Mouse (Mus musculus) intestine, postnatal 0 days (tissue): ENCODE data around the gene Polr3gl. TPM values are rescaled to one million over a fixed set of nuclear protein-coding genes. Genes with fewer than 3 reads are reported as not detected.
A peak's percentile ranks its signal among the peaks of the same experiment; 100 is the strongest.

ENCODE experiments used
- ATAC-seq: fragments of 200-750 bp; cut with Nextera tagmentation; 2 replicates; pipeline ENCODE4 v1.8.0; 2017; ENCODE audit warnings: mild to moderate bottlenecking, moderate TSS enrichment, moderate library complexity
- H3K27ac ChIP-seq: fragments of 300-500 bp; sonication (generic); 2 replicates; pipeline ENCODE4 v1.5.1; 2014; ENCODE audit warnings: mild to moderate bottlenecking, low read depth, low read length, moderate library complexity
- H3K27me3 ChIP-seq: fragments of 300-500 bp; sonication (generic); replicated peaks from 2 replicates; pipeline ENCODE4 v1.6.1; 2014; ENCODE audit warnings: low read length, mixed read lengths; ENCODE audit not compliant: control insufficient read depth, insufficient read depth
- H3K36me3 ChIP-seq: fragments of 300-500 bp; sonication (generic); 2 replicates; pipeline ENCODE4 v1.6.1; 2014; ENCODE audit warnings: mild to moderate bottlenecking, moderate library complexity; ENCODE audit not compliant: control insufficient read depth, insufficient read depth
- H3K4me1 ChIP-seq: fragments of 300-500 bp; sonication (generic); replicated peaks from 2 replicates; pipeline ENCODE4 v1.6.1; 2014; ENCODE audit warnings: antibody characterized with exemption, low read length, mixed read lengths; ENCODE audit not compliant: control insufficient read depth, insufficient read depth
- H3K4me2 ChIP-seq: fragments of 300-500 bp; sonication (generic); replicated peaks from 2 replicates; pipeline ENCODE4 v1.6.1; 2014; ENCODE audit warnings: low read depth, mild to moderate bottlenecking, moderate library complexity
- H3K4me3 ChIP-seq: fragments of 300-500 bp; sonication (generic); 2 replicates; pipeline ENCODE4 v1.5.1; 2014; ENCODE audit warnings: low read depth, low read length
- H3K9ac ChIP-seq: fragments of 300-500 bp; sonication (generic); 2 replicates; pipeline ENCODE4 v1.6.1; 2014; ENCODE audit warnings: mild to moderate bottlenecking, low read depth, low read length
- H3K9me3 ChIP-seq: fragments of 300-500 bp; sonication (generic); 2 replicates; pipeline ENCODE4 v1.6.1; 2016; ENCODE audit warnings: mixed run types; ENCODE audit not compliant: control insufficient read depth
- CTCF ChIP-seq: sonication (generic); IDR thresholded peaks from 2 replicates; pipeline ENCODE4 v1.5.1; 2016; ENCODE audit warnings: low read depth, mild to moderate bottlenecking, control low read depth, antibody characterized with exemption, moderate library complexity
- WGBS: fragments of 180-500 bp; shearing (Covaris S2); extraction: QIAGEN DNeasy Blood & Tissue Kit; methylation state at CpG from one replicate; pipeline ENCODE4 v1.1.7; 2014; 5-methylcytosine and 5-hydroxymethylcytosine counted together
- polyA plus RNA-seq: library from polyadenylated mRNA; unstranded; fragments of >200 nt; fragmentation: Nextera tagmentation; extraction: Ambion mirVana; gene quantifications from 2 replicates; pipeline ENCODE4 v1.2.1, GENCODE M21; 2015

Polr3gl gene
- polyA plus RNA-seq, 1 experiment from 2014 or later = 18.7 TPM

GRCm38 (mm10) chr3:96559911-96560850 lies 33.8 kb downstream of the Polr3gl start:
- no peak for ATAC-seq
- Histone ChIP-seq H3K27ac (peak overlapping the region; percentile 55), H3K9me3 (no peaks in the 10 kb centered on the region), H3K27me3 (no peaks in the 10 kb centered on the region), H3K36me3 (peaks cover 25% of the 10 kb centered on the region), H3K9ac (peak overlapping the region; percentile 90), H3K4me2 (peak overlapping the region; percentile 72), H3K4me3 (peak overlapping the region; percentile 65), H3K4me1 (0 out of 2 replicates have a peak, but pooled peaks cover 7% of the 10 kb centered on the region)
- WGBS = 24% methylated on average over 23 of the region's 23 CpGs
- TF ChIP-seq CTCF = no peak

GRCm38 (mm10) chr3:96559398-96559910 lies 34.5 kb downstream of the Polr3gl start:
- TF ChIP-seq CTCF = no peak
- peaks cover 25% of the 10 kb centered on the region for H3K36me3 ChIP-seq
- no peaks in the 10 kb centered on the region for H3K9me3 ChIP-seq
- 0 out of 2 replicates have a peak, but pooled peaks cover 3% of the 10 kb centered on the region for H3K4me1 ChIP-seq
- H3K9ac ChIP-seq = peak overlapping the region; percentile 90
- H3K4me3 ChIP-seq = peak overlapping the region; percentile 65
- H3K4me2 ChIP-seq = peak overlapping the region; percentile 72
- no peaks in the 10 kb centered on the region for H3K27me3 ChIP-seq
- peak overlapping the region; percentile 92 for H3K27ac ChIP-seq
- 17% methylated on average over 12 of the region's 12 CpGs for WGBS
- no peak for ATAC-seq

GRCm38 (mm10) chr3:96558668-96559196 lies 35.2 kb downstream of the Polr3gl start:
- no peak for TF ChIP-seq CTCF
- H3K27ac ChIP-seq = peak overlapping the region; percentile 92
- H3K36me3 ChIP-seq = peaks cover 25% of the 10 kb centered on the region
- 4% methylated on average over 10 of the region's 10 CpGs for WGBS
- peak overlapping the region; percentile 72 for H3K4me2 ChIP-seq
- H3K27me3 ChIP-seq = no peaks in the 10 kb centered on the region
- H3K9ac ChIP-seq = peak overlapping the region; percentile 90
- peak overlapping the region; percentile 65 for H3K4me3 ChIP-seq
- 0 out of 2 replicates have a peak, but pooled peaks cover under 1% of the 10 kb centered on the region for H3K4me1 ChIP-seq
- H3K9me3 ChIP-seq = no peaks in the 10 kb centered on the region
- ATAC-seq = no peak

GRCm38 (mm10) chr3:96558159-96558558 lies 35.8 kb downstream of the Polr3gl start:
- Histone ChIP-seq H3K27ac (peak overlapping the region; percentile 92), H3K4me2 (peak overlapping the region; percentile 72), H3K27me3 (no peaks in the 10 kb centered on the region), H3K4me3 (peak overlapping the region; percentile 65), H3K36me3 (peaks cover 25% of the 10 kb centered on the region), H3K9ac (peak overlapping the region; percentile 90), H3K4me1 (no peaks in the 10 kb centered on the region), H3K9me3 (no peaks in the 10 kb centered on the region)
- under 1% methylated on average over 17 of the region's 17 CpGs for WGBS
- ATAC-seq = 0 out of 2 replicates have a peak, but pooled peaks have one; percentile 5
- no peak for TF ChIP-seq CTCF

GRCm38 (mm10) chr3:96557694-96558093 lies 36.3 kb downstream of the Polr3gl start, which contains the start of gene Txnip:
Gene Txnip, plus strand, starts transcription at chr3:96557957.
- Histone ChIP-seq H3K27me3 (no peaks in the 10 kb centered on the region), H3K27ac (peak within 1 kb of the TSS; percentile 98), H3K4me2 (peak within 1 kb of the TSS; percentile 83), H3K9me3 (no peaks in the 10 kb centered on the region), H3K36me3 (peaks cover 25% of the 10 kb centered on the region), H3K9ac (peak within 1 kb of the TSS; percentile 90), H3K4me1 (no peaks in the 10 kb centered on the region), H3K4me3 (peak within 1 kb of the TSS; percentile 65)
- peak; percentile 94 for ATAC-seq
- peak; percentile 66 for TF ChIP-seq CTCF
- WGBS = under 1% methylated on average over 26 of the region's 26 CpGs
